Mouse (Mus musculus) embryonic fibroblast, embryonic 13.5 days (primary cell): ENCODE results near the gene Slco1b2. TPM values are rescaled to one million over a fixed set of nuclear protein-coding genes. Genes with fewer than 3 reads are reported as not detected.

Experiments
- H3K27ac ChIP-seq: 2 replicates; pipeline ENCODE4 v1.5.1; 2012; ENCODE audit warnings: low read length, control low read depth, inconsistent platforms; ENCODE audit not compliant: insufficient read depth
- H3K4me1 ChIP-seq: 2 replicates; pipeline ENCODE4 v1.6.1; 2011; ENCODE audit warnings: low read length; ENCODE audit not compliant: control insufficient read depth, insufficient read depth
- H3K4me3 ChIP-seq: 2 replicates; pipeline ENCODE4 v1.5.1; 2011; ENCODE audit warnings: mild to moderate bottlenecking, control low read depth, low read length; ENCODE audit not compliant: insufficient read depth
- CTCF ChIP-seq: IDR thresholded peaks from 2 replicates; pipeline ENCODE4 v1.5.1; 2011; ENCODE audit warnings: mild to moderate bottlenecking, control low read depth, low read length, moderate library complexity, borderline replicate concordance; ENCODE audit not compliant: insufficient read depth
- POLR2A ChIP-seq: IDR thresholded peaks from 2 replicates; pipeline ENCODE4 v1.6.1; 2011; ENCODE audit warnings: low read depth, mild to moderate bottlenecking, control low read depth, low read length, moderate library complexity
- polyA plus RNA-seq: library from polyadenylated mRNA; stranded (reverse); fragments of >200 nt; gene quantifications from 2 replicates; pipeline ENCODE4 v1.2.4, GENCODE M21; 2011; ENCODE audit warnings: low read depth; ENCODE audit not compliant: missing spikeins, insufficient read length

The Slco1b2 gene
- polyA plus RNA-seq, 1 experiment: not detected

DNA sequence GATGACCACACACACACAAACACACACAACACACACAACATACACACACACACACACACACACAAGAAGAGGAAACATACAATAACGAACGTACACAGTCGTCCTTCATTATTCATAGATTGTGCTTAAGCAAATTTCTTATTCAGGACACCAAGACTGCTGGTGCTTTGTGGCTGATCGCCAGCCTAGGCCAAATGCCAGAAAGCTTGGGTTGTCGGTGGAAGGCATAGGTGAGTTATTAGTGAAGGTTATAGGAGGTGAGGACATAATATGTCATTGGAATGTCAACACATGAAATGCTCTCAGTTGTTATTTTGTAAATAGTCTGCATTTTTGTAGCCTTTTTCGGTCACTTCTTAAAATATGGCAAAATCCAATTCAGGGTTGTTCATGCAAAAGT lies 3.6 kb downstream of the Slco1b2 start:
- H3K4me3 ChIP-seq: no peak overlapping the region
- TF ChIP-seq CTCF: no peak
- no peak for TF ChIP-seq POLR2A
- no peaks in the 10 kb centered on the region for H3K4me1 ChIP-seq
- no peak overlapping the region for H3K27ac ChIP-seq

- H3K27ac ChIP-seq: no peak overlapping the region
- H3K4me3 ChIP-seq: no peak overlapping the region
- no peaks in the 10 kb centered on the region for H3K4me1 ChIP-seq
- TF ChIP-seq CTCF (no peak), POLR2A (no peak)
These were observed 5.9 kb downstream of the Slco1b2 start for GRCm38 (mm10) chr6:141635250-141635649.

- no peaks in the 10 kb centered on the region for H3K4me1 ChIP-seq
- H3K4me3 ChIP-seq: no peak overlapping the region
- TF ChIP-seq CTCF (no peak), POLR2A (no peak)
- no peak overlapping the region for H3K27ac ChIP-seq
These were observed 11.3 kb downstream of the Slco1b2 start for GRCm38 (mm10) chr6:141640639-141641038.

- TF ChIP-seq POLR2A: no peak
- TF ChIP-seq CTCF: no peak
- no peak overlapping the region for H3K4me3 ChIP-seq
- H3K27ac ChIP-seq: no peak overlapping the region
- H3K4me1 ChIP-seq: no peaks in the 10 kb centered on the region
These were observed 57.7 kb downstream of the Slco1b2 start for GRCm38 (mm10) chr6:141687008-141687407.

DNA sequence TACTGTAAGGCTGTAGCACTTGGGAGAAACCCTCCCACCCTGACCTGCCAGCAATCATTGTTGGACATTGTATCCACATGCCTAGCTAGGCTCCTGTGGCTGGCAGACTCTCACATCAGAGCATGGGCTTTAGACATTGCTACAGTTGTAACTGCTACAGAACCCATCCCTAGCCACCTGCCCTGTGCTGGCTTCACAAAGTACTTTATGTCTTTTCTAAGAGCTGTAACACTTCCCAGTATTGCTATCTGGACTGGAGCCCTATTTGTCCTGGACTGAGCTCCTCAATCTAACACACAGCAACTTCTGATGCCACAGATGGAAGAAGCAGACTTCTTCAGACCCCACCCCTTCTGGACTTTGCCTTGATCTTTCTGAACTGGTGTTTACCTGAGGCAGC lies 61.9 kb downstream of the Slco1b2 start:
- Histone ChIP-seq H3K4me3 (no peak overlapping the region), H3K27ac (no peak overlapping the region), H3K4me1 (no peaks in the 10 kb centered on the region)
- TF ChIP-seq POLR2A (no peak), CTCF (no peak)

Other genes with a start within 250 kb of the Slco1b2 start
- not detected in 2 replicates for gene Slco1c1, start 105.2 kb upstream of the Slco1b2 start, polyA plus RNA-seq
- not detected in 2 replicates for gene Gm5724, start 144.3 kb downstream of the Slco1b2 start, polyA plus RNA-seq
- not detected in 2 replicates for gene Slco1a4, start 226.7 kb downstream of the Slco1b2 start, polyA plus RNA-seq